Mouse (Mus musculus): ENCODE measurements around the gene Sema3a. TPM values are rescaled to one million over a fixed set of nuclear protein-coding genes. Genes with fewer than 3 reads are reported as not detected.
"Not testable (repeated sequence)": the region's sequence is repeated elsewhere in the genome, so short reads cannot be mapped to it uniquely, and the experiment has no call there.

Sema3a gene
- total RNA-seq, 2 experiments from 2014 or later, result 4.6 to 4.8 TPM

DNA sequence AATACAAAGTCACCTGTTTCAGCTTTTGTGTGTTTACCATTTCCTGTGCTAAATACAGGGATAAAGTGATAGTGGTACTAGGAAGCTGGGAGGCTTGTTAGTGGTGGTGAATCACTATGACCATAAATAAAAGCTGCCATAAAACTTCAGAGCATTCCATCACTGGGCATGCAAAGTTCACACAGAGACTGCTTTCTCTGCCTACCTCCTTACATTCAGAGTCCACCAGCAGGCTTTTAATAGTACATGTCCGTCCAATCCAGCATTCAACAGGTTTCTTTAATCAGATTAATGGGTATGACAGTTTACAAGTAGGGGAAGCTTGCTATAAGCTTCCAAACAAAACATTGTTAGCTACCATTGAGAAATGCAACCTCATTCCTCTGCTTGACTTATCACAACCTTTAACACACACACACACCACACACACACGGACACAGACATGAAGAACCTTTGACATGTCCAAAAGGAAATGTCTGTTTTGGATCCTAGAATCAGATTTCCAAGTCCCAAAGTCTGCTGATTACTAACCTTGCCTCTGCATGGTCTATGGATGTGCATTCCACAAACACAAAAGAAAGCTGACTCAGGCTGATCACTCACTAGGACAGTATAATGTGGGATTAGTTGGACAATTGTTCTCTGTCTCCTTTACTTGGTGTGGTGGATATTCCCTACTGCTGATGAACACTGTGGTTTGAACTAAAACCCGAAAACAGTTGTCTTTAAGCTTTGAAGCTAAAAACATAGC is 291.9 kb downstream of the Sema3a start:
- no peak for DNase-seq (ENCODE audit: low spot score in 2 of 2)

GRCm38 (mm10) chr5:13421276-13421925 is 296.2 kb downstream of the Sema3a start:
- no peak for DNase-seq (ENCODE audit: low spot score in 2 of 2)

- no peak for DNase-seq (ENCODE audit: low spot score in 2 of 2)
Measured at GRCm38 (mm10) chr5:13428702-13429101, 303.5 kb downstream of the Sema3a start.

GRCm38 (mm10) chr5:13431827-13432226 is 306.6 kb downstream of the Sema3a start:
- no peak for DNase-seq (ENCODE audit: low spot score in 2 of 2)

DNA sequence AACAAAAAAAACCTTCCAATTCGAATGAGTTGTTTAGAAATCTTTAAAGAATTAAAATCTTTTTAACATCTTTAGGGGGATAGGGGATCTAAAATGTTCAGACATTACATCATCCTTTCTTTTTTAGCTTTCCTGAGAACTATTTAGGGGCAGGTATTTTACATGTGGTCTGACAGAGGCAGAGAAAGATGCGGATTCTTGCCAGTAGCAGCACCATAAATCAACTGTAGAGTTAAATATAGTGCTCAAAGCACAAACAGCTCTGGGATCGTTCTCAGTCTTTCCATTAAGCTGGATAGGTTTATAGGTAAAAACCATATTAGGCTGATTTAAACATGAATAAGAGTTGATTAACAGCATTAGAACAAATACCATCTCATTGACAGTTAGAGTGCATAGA is 307.4 kb downstream of the Sema3a start:
- no peak for DNase-seq (ENCODE audit: low spot score in 2 of 2)

DNA sequence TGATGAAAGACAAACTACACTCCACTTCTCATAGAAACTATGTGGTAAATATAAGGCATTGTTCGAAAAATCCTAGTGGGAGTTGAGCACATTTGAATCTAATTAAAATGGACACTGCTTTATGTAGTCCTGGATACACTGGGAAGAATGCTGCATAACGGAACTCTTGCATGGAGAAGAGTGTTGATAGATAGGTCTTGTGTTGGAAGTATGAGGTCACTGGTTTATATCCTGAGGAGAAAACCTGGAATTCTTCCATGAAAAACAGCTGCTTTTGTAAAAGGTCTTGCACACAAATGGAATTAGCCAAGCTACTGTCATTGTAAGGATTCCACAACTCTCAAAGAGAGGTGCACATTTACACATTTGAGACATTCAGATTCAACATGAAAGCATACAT is 308.1 kb downstream of the Sema3a start:
- DNase-seq (ENCODE audit: low spot score in 2 of 2), result no peak

DNA sequence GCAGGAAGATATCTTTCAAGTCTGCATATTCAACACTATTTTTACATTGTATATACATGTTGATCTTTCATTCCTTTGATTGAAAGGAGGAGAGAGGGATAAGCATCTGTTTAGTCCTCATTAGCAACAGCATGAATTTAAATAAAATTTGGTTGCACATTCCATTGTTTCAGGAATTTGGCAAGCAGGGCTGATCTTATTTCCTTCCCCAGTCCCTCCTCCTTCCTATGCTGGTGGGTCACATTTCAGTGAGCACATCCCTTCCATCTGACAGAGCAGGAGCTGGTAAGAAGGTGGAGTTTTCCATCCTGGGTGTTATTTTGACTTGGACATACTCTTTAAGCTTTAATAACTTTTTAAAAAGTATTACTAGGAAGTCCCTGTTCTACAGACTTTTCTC is 315.9 kb downstream of the Sema3a start:
- DNase-seq (ENCODE audit: low spot score in 2 of 2), result no peak

DNA sequence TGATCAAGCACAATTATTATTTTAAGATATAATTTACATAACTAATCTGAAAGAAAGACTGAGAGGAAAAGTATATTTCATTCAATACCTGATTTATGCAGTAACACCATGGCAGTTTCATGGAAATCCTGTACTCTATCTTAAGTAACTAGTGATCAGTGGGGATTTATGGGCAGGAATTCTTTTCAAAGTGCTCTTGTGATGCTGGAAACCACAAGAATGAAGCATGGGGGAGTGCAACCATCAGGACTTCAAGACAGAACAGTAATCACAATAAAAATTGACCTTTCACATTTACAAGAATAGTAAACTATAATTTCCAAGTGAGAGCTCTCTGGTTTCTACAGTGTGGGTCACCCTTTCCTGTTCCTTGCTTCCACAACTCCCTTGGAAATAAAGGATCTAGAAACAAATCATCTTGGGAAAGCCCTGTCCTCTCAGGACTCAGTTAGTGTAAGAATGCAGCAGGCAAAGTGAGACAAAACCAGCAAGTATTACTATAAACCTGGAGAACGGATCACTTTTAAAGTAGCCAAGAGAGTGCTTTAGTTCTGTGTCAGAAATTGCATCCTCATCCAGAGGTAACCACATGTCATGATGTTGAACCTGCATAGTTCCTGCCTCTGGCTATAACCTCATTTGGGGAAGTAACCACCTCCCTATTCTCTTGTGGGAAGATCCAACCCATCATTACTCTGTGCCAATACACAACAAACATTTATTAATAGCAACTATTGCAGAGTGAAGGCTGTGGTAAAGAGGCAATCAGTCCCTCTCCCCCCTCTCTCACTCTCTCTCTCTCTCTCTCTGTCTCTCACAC is 335.2 kb downstream of the Sema3a start:
- DNase-seq (ENCODE audit: low spot score in 2 of 2), result no peak

- DNase-seq (ENCODE audit: low spot score in 2 of 2), result peak; percentile 13 to 29
Measured at GRCm38 (mm10) chr5:13468856-13469255, 343.6 kb downstream of the Sema3a start.

DNA sequence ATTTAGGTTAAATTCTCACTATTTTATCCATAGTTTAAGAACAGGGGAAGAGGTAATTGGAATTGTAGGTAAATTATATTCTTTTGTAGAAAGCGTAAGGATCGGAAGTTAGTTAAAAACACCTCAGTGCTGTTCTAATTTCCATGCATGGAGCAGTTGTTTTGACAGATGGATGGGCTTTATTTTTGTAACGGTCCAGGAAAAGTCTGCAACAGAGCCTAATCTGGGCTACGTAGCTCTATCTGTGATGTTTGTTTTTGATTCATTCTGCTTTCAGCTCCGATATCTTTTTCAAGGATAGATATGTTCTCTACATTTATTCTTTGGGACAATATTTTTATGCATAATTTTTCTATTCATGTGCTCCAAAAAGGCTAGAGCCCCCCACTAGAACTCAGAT is 344.2 kb downstream of the Sema3a start:
- DNase-seq (ENCODE audit: low spot score in 2 of 2), result no peak

DNA sequence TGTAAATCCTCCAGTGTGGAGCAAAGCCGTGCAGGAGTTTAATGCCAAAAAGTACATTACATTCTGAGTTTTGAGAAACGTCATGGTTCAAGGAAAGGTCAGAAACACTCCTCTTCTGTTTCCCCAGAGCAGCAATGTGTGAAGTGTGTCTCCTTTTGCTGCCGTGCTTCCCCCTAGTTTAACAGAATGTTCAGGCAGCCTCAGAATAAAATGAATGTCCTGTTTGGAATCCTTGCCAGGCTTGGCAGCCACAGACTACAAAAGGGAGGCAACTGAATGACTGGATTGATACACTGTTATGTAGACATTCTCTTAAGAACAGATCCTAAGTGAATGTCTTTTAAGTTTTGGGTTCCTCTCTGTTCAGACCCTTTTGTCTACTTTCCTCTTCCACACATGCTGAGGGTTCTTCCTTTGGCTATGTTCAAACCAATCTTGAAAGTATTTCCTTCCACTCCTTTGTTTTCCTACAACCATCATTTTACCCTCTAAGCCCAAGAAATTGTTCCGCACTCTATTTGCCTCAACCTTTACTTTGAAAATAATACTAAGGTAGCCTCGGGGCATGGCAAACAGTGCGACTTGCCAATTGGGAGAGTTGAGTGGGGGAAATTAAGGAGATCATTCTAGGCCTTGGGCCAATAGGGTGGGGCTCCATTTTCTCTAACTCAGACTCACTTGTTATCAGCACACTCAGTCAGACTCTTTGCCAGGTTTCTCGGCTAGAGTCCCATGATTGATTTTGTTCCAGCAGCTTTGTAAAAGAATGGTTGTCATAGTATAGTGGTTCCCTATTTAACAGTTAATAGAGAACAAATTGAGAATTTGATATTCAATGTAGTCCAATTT is 345.1 kb downstream of the Sema3a start:
- DNase-seq (ENCODE audit: low spot score in 2 of 2), result peak; percentile 23 to 35

- DNase-seq (ENCODE audit: low spot score in 2 of 2), result no peak
Measured at GRCm38 (mm10) chr5:13477653-13478052, 352.4 kb downstream of the Sema3a start.

DNA sequence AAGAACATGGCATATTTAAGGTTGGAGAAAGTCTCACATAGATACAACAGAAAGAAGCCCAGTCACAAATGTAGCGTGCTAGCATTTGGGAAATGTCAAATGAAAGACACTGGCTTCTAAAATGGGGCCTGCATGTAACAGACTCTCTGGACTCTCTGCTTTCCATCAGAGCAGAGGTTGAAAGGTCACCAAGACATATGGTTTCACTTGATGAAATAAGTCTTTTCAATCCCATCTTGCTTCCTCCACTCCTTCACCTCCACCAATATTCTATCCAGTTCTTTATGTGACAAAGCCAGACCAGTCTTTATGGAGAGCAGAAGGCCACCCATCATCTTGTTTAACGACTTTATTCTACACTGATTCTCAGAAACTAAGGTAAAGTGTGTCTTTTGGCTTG is 363.5 kb downstream of the Sema3a start:
- DNase-seq (ENCODE audit: low spot score in 2 of 2), result no peak

DNA sequence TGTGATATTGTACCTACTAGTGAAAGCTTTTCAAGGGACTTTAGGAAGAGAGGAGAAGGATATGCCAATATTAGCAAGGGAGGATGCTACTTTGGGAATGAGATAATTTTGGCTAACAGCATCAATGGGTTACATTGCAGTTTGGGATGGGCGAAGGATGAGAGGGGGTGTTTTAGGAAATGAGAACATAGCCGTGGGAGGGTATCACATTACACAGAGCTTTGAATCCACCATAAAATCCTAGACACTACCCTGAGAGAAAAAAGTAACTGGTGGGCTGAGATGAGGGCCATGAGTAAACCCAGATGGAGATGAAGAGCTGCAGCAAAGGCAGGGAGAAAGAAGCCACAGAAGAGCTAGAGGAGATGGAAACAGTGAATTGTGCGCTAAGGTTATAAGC is 370.8 kb downstream of the Sema3a start:
- DNase-seq (ENCODE audit: low spot score in 2 of 2), result not testable (repeated sequence)

GRCm38 (mm10) chr5:13499835-13500234 is 374.6 kb downstream of the Sema3a start:
- no peak for DNase-seq (ENCODE audit: low spot score in 2 of 2)

- no peak for DNase-seq (ENCODE audit: low spot score in 2 of 2)
Measured at GRCm38 (mm10) chr5:13505839-13506499, 380.8 kb downstream of the Sema3a start.

DNA sequence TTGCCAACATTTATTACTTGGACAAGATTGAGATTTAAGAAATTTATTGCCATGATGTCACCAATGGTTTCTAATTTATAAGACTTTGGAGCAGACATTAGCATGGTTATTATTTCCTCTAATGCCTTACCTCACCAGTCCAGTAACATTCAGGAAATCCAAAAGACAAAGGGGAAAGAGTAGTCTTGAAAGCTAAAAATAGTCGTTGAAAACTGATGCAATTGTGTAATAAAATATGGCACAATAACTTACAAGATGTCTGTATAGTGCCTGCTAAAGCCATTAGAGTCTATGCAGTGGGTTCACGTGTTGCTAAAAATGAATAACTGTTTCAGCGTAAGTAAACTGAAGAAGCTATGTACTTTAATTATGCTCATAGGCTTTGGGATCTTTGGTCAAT is 383.9 kb downstream of the Sema3a start:
- DNase-seq (ENCODE audit: low spot score in 2 of 2), result no peak

DNA sequence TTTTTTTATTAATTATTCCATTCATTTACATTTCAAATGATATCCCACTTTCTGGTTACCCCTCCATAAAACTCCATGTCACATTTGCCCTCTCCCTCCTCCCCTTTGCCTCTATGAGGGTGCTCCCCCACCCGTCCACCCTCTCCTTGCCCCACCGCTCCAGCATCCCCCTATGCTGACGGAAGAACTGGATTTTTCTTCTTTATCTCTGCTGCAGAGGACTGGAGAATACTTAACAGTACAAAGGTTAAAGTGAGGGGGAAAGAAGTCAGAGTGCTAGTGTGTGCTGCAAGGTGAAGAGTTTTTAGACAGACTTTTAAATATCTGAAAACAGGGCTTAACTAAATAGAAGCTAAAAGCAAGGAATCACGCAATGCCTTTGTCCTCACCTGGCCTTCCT is 391.8 kb downstream of the Sema3a start:
- no peak for DNase-seq (ENCODE audit: low spot score in 2 of 2)

DNA sequence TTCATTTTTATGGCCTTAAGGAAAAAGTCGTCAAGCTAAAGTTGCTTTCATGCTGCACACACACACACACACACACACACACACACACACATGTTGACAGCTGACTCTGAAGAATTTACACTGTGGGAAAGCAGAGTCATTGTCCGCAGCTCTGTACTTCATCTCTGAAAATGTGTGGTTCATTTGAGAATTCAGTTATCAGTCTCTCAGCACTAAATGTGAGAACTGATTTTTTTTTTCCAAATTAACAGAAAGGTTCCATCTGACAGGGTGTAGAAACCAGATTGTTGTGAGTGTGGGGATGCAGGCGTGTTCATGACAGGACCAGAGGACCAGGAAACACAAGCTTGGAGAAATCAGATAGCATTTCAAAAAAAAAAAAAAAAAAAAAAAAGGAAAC is 400.4 kb downstream of the Sema3a start:
- no peak for DNase-seq (ENCODE audit: low spot score in 2 of 2)

GRCm38 (mm10) chr5:13527037-13527464 is 401.8 kb downstream of the Sema3a start:
- DNase-seq (ENCODE audit: low spot score in 2 of 2), result no peak

GRCm38 (mm10) chr5:13529226-13529625 is 404.0 kb downstream of the Sema3a start:
- peak; percentile 13 to 23 for DNase-seq (ENCODE audit: low spot score in 2 of 2)

Measured in layer of hippocampus, postnatal 10 days (tissue).